Mouse (Mus musculus): ENCODE results near the gene Spink2. TPM values are rescaled to one million over a fixed set of nuclear protein-coding genes. Genes with fewer than 3 reads are reported as not detected.

Gene Spink2
- total RNA-seq, 2 experiments from 2014 or later = 0.72 TPM; not detected in 1

DNA sequence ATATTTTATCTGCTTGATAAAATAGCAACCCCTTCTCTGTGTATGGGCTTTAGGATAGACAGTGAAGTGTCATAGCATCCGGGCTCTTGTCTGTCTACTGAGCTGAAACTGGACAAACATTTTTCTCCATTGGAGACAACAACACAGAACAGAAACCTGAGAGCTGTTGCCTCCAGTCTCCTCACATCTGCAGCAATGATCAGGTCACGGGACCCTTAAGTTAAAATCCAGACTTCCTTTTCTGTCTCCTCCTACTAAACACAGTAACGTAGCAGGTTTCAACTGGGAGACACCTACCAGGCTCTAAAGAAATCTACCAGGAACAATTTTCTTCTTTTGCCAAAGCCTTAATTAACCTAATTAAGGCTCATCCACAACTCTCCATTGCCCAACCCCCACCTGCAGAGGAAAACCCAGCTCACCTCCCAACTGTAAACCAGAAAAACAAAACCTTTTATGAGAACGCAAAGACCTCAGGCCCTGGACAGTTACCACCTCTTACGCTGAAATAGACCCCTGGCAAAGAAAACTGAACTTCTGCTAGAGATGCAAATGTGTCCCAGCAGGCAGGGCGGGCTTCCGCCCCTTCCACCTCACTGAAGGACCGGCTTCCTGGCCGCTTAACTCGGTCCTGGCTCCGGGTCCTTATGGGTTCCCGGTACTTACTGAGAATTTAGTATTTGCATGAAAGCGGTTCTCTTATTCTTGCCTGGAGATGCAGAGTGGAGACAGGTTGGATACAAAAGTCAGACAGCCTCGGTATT is 53.3 kb downstream of the Spink2 start:
- intact Hi-C loops (cut with DNase I; ENCODE audit: low total_unique reads) = no loop called here
- peak; percentile 45 for DNase-seq

DNA sequence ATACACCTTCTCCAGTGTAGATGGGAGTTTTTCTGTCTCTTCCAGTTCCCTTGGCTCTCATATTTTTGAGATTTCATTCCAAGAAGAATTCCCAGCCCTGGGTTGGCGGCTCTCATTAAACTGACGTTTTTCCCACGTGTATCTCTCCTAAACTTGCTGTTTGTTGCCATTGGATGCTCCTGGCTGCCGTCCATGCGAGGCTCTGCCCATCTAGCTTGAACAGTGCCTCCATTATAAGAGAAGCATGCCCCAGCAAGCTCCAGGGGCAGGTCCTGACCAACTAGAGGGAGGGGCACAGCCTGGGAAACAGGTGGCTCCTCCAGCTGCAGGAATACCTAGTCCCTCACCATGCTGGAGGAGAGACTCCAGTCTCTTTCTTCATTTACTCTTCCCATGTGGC is 54.3 kb downstream of the Spink2 start:
- intact Hi-C loops (cut with DNase I; ENCODE audit: low total_unique reads) = no loop called here
- DNase-seq = no peak

DNA sequence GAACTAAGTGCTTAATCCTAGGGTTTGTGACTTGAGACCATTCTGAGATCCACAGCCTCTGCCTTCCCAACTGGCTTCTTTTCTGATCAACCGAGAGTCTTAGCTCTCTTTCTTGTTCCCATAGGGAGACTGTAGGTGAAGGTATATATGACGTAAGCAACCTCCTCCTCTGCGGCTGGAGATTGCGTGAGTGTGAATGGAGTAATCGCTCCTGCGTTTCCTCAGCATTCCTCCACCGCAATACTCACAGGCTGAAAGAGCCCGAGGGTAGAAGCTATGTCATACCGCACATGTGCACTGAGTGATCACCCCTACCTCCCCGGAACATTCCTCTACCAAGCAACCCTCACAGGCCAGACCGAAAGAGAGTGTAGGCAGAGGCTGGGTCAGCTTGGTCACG is 55.7 kb downstream of the Spink2 start:
- intact Hi-C loops (cut with DNase I; ENCODE audit: low total_unique reads) = no loop called here
- no peak for DNase-seq

Other genes with a start within 250 kb of the Spink2 start
- gene Srp72, start 236.8 kb downstream of the Spink2 start, total RNA-seq (2021) = 10 to 100 TPM; 57.7 to 63.8 TPM
- gene Arl9, start 207.4 kb downstream of the Spink2 start, total RNA-seq (2021) = not detected
- gene Thegl, start 195.4 kb downstream of the Spink2 start, total RNA-seq (2021) = not detected
- 1 to 10 TPM; 9.7 to 9.8 TPM for gene Hopx, start 96.3 kb downstream of the Spink2 start, total RNA-seq (2021)
- gene Rest, start 54.0 kb upstream of the Spink2 start, total RNA-seq (2021) = 10 to 100 TPM in 1 of 2 experiments, 1 to 10 TPM in 1; 9.8 to 11.4 TPM
- gene Noa1, start 98.6 kb upstream of the Spink2 start, total RNA-seq (2021) = 10 to 100 TPM; 15.8 to 17.6 TPM
- gene Polr2b, start 98.7 kb upstream of the Spink2 start, total RNA-seq (2021) = 10 to 100 TPM; 22.1 to 23.4 TPM
- gene Igfbp7, start 196.6 kb upstream of the Spink2 start, total RNA-seq (2021) = 100 to 1,000 TPM; 319 to 321 TPM

All from gastrocnemius, postnatal 14 days (tissue).